Mouse (Mus musculus) thymus, adult 2 months (tissue): ENCODE measurements at regions not wholly inside any gene's neighbourhood (a gene's known extent, or its start where the extent isn't known, plus 50 kb on each side); places are given as distances from the start of the nearest gene placed in this dataset.

Source experiments
- CTCF ChIP-seq: fragments of 200-500 bp; IDR thresholded peaks from 2 replicates; pipeline ENCODE4 v1.5.1; 2012; ENCODE audit warnings: mild to moderate bottlenecking, control low read depth, low read length, moderate library complexity, borderline replicate concordance; ENCODE audit not compliant: control insufficient read depth, poor library complexity, insufficient read depth; ENCODE audit errors: extremely low read depth
- POLR2A ChIP-seq: fragments of 200-500 bp; IDR thresholded peaks from 2 replicates; pipeline ENCODE4 v1.6.1; 2012; ENCODE audit warnings: mild to moderate bottlenecking, low read length, control low read depth, moderate library complexity; ENCODE audit not compliant: control insufficient read depth, poor library complexity, insufficient read depth; ENCODE audit errors: extremely low read depth

DNA sequence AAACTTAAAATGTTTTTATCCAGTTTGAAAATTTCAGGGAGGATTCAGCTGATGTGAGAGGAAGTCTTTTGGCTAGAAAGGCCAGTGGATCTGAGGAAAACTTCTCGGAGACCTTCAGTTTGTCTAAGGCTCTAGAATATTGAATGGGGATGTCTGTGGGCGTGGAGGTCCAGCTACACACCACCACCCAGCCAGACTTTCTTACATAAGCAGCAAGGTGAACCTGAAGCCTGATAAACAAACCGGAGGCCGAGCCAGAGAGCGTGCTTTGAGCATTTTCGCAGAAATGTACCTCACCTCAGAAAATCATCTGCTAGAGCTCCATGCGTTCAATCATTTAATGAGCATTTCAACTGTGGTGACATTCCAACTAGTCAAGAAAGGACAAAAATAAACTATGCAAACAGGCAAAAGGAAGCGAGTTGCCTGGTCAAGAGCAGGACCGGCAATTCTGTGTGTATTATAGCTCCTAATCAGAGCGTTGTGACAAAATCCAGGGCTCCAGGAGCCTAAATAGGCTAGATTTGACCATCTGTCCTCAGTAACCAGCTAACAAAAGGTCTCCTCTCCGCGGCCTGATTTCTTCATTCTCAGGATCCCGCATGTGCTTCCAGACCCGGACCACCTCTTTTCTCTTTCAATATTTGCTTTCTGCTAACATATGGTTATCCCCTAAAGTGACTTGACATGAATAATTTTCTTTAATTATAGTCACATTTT lies 946.5 kb upstream of the Car8 start:
- TF ChIP-seq CTCF (no peak), POLR2A (no peak)
